Mouse (Mus musculus) megakaryocyte-erythroid progenitor cell, adult 5-6 weeks (primary cell): ENCODE data around the gene Ppp1r3a. TPM values are rescaled to one million over a fixed set of nuclear protein-coding genes. Genes with fewer than 3 reads are reported as not detected.

Experiments used
- total RNA-seq, 2 experiments: library from RNA; stranded (forward) in 1 of 2; stranded (reverse) in 1 of 2; fragments of 200-1000, 215-1000 nt in 1 of 2; fragments of >200 nt in 1 of 2; fragmentation: Nextera tagmentation in 1 of 2; gene quantifications; 2 replicates each; pipeline ENCODE4 v1.2.3; 2014 to 2017

Ppp1r3a gene
- total RNA-seq, 2 experiments from 2014 or later = not detected

Other genes starting within 250 kb of the Ppp1r3a start
- gene Foxp2, start 146.1 kb upstream of the Ppp1r3a start, total RNA-seq (2014; fragmentation: Nextera tagmentation) = not detected in 2 replicates
- gene Foxp2, start 146.1 kb upstream of the Ppp1r3a start, total RNA-seq (2017) = not detected in 2 replicates